Mouse (Mus musculus) T-cell, adult 66 days (primary cell): Measurements from ENCODE around the gene Gm17535. TPM values are rescaled to one million over a fixed set of nuclear protein-coding genes. Genes with fewer than 3 reads are reported as not detected.

Experiments
- total RNA-seq, 2 experiments: library from RNA; stranded (reverse); gene quantifications; 3 replicates in 1 of 2; 4 replicates in 1 of 2; pipeline ENCODE4 v1.2.4; 2023

Gm17535 gene
- total RNA-seq, result not detected

GRCm38 (mm10) chr9:3034299-3034698 lies at the start of gene Gm17535:
Gm17535 (plus strand) TSS chr9:3034599.

DNA sequence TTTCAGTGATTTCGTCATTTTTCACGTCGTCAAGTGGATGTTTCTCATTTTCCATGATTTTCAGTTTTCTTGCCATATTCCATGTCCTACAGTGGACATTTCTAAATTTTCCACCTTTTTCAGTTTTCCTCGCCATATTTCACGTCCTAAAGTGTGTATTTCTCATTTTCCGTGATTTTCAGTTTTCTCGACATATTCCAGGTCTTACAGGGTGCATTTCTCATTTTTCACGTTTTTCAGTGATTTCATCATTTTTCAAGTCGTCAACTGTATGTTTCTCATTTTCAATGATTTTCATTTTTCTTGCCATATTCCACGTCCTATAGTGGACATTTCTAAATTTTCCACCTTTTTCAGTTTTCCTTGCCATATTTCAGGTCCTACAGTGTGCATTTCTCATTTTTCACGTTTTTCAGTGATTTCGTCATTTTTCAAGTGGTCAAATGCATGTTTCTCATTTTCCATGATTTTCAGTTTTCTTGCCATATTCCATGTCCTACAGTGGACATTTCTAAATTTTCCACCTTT lies 33.9 kb upstream of the Gm17535 start, which contains the start of gene Gm10722:
Gene Gm10722, plus strand, starts transcription at position 478 of the 528 bp plus-strand sequence.

GRCm38 (mm10) chr9:3002794-3003396 lies 31.5 kb upstream of the Gm17535 start, which contains the start of gene Gm11168:
Gm11168 (plus strand) TSS chr9:3003346.

DNA sequence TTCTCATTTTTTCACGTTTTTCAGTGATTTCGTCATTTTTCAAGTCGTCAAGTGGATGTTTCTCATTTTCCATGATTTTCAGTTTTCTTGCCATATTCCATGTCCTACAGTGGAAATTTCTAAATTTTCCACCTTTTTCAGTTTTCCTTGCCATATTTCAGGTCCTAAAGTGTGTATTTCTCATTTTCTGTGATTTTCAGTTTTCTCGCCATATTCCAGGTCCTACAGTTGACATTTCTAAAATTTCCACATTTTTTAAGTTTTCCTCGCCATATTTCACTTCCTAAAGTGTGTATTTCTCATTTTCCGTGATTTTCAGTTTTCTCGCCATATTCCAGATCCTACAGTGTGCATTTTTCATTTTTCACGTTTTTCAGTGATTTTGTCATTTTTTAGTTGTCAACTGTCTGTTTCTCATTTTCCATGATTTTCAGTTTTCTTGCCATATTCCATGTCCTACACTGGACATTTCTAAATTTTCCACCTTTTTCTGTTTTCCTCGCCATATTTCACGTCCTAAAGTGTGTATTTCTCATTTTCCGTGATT lies 21.6 kb upstream of the Gm17535 start, which contains the start of gene Gm10721:
Gene Gm10721, plus strand, starts transcription at position 408 of the 547 bp plus-strand sequence.

DNA sequence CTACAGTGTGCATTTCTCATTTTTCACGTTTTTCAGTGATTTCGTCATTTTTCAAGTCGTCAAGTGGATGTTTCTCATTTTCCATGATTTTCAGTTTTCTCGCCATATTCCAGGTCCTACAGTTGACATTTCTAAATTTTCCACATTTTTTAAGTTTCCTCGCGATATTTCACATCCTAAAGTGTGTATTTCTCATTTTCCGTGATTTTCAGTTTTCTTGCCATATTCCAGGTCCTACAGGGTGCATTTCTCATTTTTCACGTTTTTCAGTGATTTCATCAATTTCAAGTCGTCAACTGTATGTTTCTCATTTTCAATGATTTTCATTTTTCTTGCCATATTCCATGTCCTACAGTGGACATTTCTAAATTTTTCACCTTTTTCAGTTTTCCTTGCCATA lies 19.0 kb upstream of the Gm17535 start, which contains the start of gene Gm10720:
Gene Gm10720, plus strand, starts transcription at position 301 of the 400 bp plus-strand sequence.

GRCm38 (mm10) chr9:3017108-3017507 lies 17.3 kb upstream of the Gm17535 start, which contains the start of gene Gm10719:
Gm10719 (plus strand) TSS chr9:3017408.

DNA sequence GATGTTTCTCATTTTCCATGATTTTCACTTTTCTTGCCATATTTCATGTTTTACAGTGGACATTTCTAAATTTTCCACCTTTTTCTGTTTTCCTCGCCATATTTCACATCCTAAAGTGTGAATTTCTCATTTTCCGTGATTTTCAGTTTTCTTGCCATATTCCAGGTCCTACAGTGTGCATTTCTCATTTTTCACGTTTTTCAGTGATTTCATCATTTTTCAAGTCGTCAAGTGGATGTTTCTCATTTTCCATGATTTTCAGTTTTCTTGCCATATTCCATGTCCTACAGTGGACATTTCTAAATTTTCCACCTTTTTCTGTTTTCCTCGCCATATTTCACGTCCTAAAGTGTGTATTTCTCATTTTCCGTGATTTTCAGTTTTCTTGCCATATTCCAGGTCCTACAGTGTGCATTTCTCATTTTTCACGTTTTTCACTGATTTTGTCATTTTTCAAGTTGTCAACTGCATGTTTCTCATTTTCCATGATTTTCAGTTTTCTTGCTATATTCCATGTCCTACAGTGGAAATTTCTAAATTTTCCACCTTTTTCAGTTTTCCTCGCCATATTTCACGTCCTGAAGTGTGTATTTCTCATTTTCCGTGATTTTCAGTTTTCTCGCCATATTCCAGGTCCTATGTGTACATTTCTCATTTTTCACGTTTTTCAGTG lies 11.0 kb upstream of the Gm17535 start, which contains the start of gene Gm10718:
Gene Gm10718, plus strand, starts transcription at position 236 of the 673 bp plus-strand sequence.

GRCm38 (mm10) chr9:3024912-3025467 lies 9.4 kb upstream of the Gm17535 start, which contains the start of gene Gm10717:
Gm10717 (plus strand) TSS chr9:3025417.

GRCm38 (mm10) chr9:3036577-3036976 lies 2.2 kb downstream of the Gm17535 start, which contains the start of gene Gm10715:
Gm10715 (plus strand) TSS chr9:3036877.

Other genes with a start within 250 kb of the Gm17535 start
- 1 to 10 TPM in 1 of 2 experiments, not detected in 1; 1.8 TPM for gene Gm10722, start 33.7 kb upstream of the Gm17535 start, total RNA-seq
- not detected for gene Gm11168, start 31.3 kb upstream of the Gm17535 start, total RNA-seq
- 1 to 10 TPM; 3.4 to 4.6 TPM for gene Gm10721, start 21.5 kb upstream of the Gm17535 start, total RNA-seq
- not detected for gene Gm10720, start 18.9 kb upstream of the Gm17535 start, total RNA-seq
- 1 to 10 TPM; 5.9 to 9.8 TPM for gene Gm10719, start 17.2 kb upstream of the Gm17535 start, total RNA-seq
- gene Gm10718, start 11.1 kb upstream of the Gm17535 start, total RNA-seq, result 10 to 100 TPM in 1 of 2 experiments, 1 to 10 TPM in 1; 6.6 to 11.2 TPM
- 1 to 10 TPM; 1.9 to 3.1 TPM for gene Gm10717, start 9.2 kb upstream of the Gm17535 start, total RNA-seq
- not detected for gene Gm10715, start 2.3 kb downstream of the Gm17535 start, total RNA-seq